Mouse (Mus musculus): ENCODE results near the gene 2010300C02Rik. TPM values are rescaled to one million over a fixed set of nuclear protein-coding genes. Genes with fewer than 3 reads are reported as not detected.
A peak's percentile ranks its signal among the peaks of the same experiment; 100 is the strongest.

2010300C02Rik gene
- polyA plus RNA-seq, 1 experiment from 2014 or later, result 6.6 TPM

DNA sequence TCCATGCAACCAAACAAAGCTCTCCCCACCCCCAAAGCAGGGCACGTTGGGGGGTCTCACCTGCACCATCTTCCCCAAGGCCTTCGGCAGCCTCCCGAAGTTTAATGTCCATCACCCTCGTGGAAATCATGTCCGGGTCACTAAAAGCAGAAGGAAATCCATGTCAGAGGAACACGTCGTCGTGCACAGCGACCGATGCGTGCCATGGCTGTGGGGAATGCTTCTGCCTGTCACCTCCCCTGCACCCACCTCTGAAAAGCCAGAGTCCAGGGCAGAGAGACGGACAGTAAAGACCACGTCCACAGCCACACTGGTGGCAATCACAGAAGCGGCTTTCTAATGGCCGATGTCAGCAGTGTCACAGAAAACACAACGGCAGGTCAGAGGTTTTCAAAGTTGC is 75.4 kb downstream of the 2010300C02Rik start:
- no peaks in the 10 kb centered on the region for H3K27me3 ChIP-seq (ENCODE audit: control insufficient read depth, insufficient read depth, low read length)
- H3K9me3 ChIP-seq (ENCODE audit: control insufficient read depth, low read depth, low read length), result no peaks in the 10 kb centered on the region
- ATAC-seq (ENCODE audit: insufficient number of reproducible peaks, insufficient read depth, low FRiP score, low read depth), result no peak
- no peak overlapping the region for H3K4me2 ChIP-seq (replicated peaks; ENCODE audit: low read depth, low read length)
- WGBS, result 87% methylated on average over 16 of the region's 16 CpGs
- H3K9ac ChIP-seq (replicated peaks; ENCODE audit: low read depth, low read length), result no peak overlapping the region
- no peak overlapping the region for H3K4me3 ChIP-seq (ENCODE audit: low read depth, low read length)
- no peaks in the 10 kb centered on the region for H3K4me1 ChIP-seq (ENCODE audit: control insufficient read depth, insufficient read depth, low read length)
- no peak overlapping the region for H3K27ac ChIP-seq (ENCODE audit: low read length)
- no peaks in the 10 kb centered on the region for H3K36me3 ChIP-seq (ENCODE audit: control insufficient read depth, insufficient read depth, low read length)

- no peak for ATAC-seq (ENCODE audit: insufficient number of reproducible peaks, insufficient read depth, low FRiP score, low read depth)
- Histone ChIP-seq H3K27ac (ENCODE audit: low read length) (no peak overlapping the region), H3K27me3 (ENCODE audit: control insufficient read depth, insufficient read depth, low read length) (no peaks in the 10 kb centered on the region), H3K4me2 (replicated peaks; ENCODE audit: low read depth, low read length) (no peak overlapping the region), H3K36me3 (ENCODE audit: control insufficient read depth, insufficient read depth, low read length) (no peaks in the 10 kb centered on the region), H3K4me3 (ENCODE audit: low read depth, low read length) (no peak overlapping the region), H3K4me1 (ENCODE audit: control insufficient read depth, insufficient read depth, low read length) (no peaks in the 10 kb centered on the region), H3K9ac (replicated peaks; ENCODE audit: low read depth, low read length) (no peak overlapping the region), H3K9me3 (ENCODE audit: control insufficient read depth, low read depth, low read length) (no peaks in the 10 kb centered on the region)
- WGBS, result 80% methylated on average over 5 of the region's 5 CpGs
Measured at GRCm38 (mm10) chr1:37643794-37644365, 76.0 kb downstream of the 2010300C02Rik start.

DNA sequence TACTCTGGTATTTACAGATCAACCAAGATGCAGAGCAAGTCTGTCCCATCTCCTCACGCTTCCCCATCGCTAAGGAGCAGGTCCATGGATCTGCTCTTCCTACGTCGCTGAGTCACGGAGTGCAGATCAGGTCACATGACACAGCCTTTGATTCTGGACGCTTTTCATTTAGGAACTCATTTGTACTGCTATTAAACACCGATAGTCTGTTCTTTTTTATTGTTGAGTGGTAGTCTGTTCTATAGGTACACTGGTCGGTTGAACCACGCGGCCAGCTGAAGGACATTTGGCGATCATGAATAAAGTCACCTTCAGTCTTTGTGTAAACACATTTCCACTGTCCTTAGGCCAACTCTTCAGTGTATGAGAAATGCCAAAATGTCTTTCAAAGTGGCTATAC is 78.5 kb downstream of the 2010300C02Rik start:
- no peak overlapping the region for H3K4me3 ChIP-seq (ENCODE audit: low read depth, low read length)
- WGBS, result 88% methylated on average over 11 of the region's 11 CpGs
- H3K4me2 ChIP-seq (replicated peaks; ENCODE audit: low read depth, low read length), result no peak overlapping the region
- ATAC-seq (ENCODE audit: insufficient number of reproducible peaks, insufficient read depth, low FRiP score, low read depth), result no peak
- no peaks in the 10 kb centered on the region for H3K9me3 ChIP-seq (ENCODE audit: control insufficient read depth, low read depth, low read length)
- no peak overlapping the region for H3K9ac ChIP-seq (replicated peaks; ENCODE audit: low read depth, low read length)
- H3K36me3 ChIP-seq (ENCODE audit: control insufficient read depth, insufficient read depth, low read length), result no peaks in the 10 kb centered on the region
- H3K27ac ChIP-seq (ENCODE audit: low read length), result no peak overlapping the region
- no peaks in the 10 kb centered on the region for H3K4me1 ChIP-seq (ENCODE audit: control insufficient read depth, insufficient read depth, low read length)
- no peaks in the 10 kb centered on the region for H3K27me3 ChIP-seq (ENCODE audit: control insufficient read depth, insufficient read depth, low read length)

- Histone ChIP-seq H3K27me3 (ENCODE audit: control insufficient read depth, insufficient read depth, low read length) (no peaks in the 10 kb centered on the region), H3K4me1 (ENCODE audit: control insufficient read depth, insufficient read depth, low read length) (no peaks in the 10 kb centered on the region), H3K36me3 (ENCODE audit: control insufficient read depth, insufficient read depth, low read length) (no peaks in the 10 kb centered on the region), H3K9ac (replicated peaks; ENCODE audit: low read depth, low read length) (no peak overlapping the region), H3K4me3 (ENCODE audit: low read depth, low read length) (no peak overlapping the region), H3K27ac (ENCODE audit: low read length) (no peak overlapping the region), H3K9me3 (ENCODE audit: control insufficient read depth, low read depth, low read length) (no peaks in the 10 kb centered on the region), H3K4me2 (replicated peaks; ENCODE audit: low read depth, low read length) (peak overlapping the region; percentile 34)
- 8% methylated on average over 10 of the region's 10 CpGs for WGBS
- peak; percentile 58; the same call in 1 of the 2 replicates for ATAC-seq (ENCODE audit: insufficient number of reproducible peaks, insufficient read depth, low FRiP score, low read depth)
Measured at GRCm38 (mm10) chr1:37639101-37639500, 80.8 kb downstream of the 2010300C02Rik start.

GRCm38 (mm10) chr1:37638560-37638959 is 81.3 kb downstream of the 2010300C02Rik start:
- Histone ChIP-seq H3K27ac (ENCODE audit: low read length) (no peak overlapping the region), H3K9me3 (ENCODE audit: control insufficient read depth, low read depth, low read length) (no peaks in the 10 kb centered on the region), H3K36me3 (ENCODE audit: control insufficient read depth, insufficient read depth, low read length) (no peaks in the 10 kb centered on the region), H3K4me2 (replicated peaks; ENCODE audit: low read depth, low read length) (no peak overlapping the region; the same call in 1 of the 2 replicates), H3K4me1 (ENCODE audit: control insufficient read depth, insufficient read depth, low read length) (no peaks in the 10 kb centered on the region), H3K9ac (replicated peaks; ENCODE audit: low read depth, low read length) (no peak overlapping the region), H3K4me3 (ENCODE audit: low read depth, low read length) (no peak overlapping the region), H3K27me3 (ENCODE audit: control insufficient read depth, insufficient read depth, low read length) (no peaks in the 10 kb centered on the region)
- 77% methylated on average over 9 of the region's 9 CpGs for WGBS
- ATAC-seq (ENCODE audit: insufficient number of reproducible peaks, insufficient read depth, low FRiP score, low read depth), result no peak

DNA sequence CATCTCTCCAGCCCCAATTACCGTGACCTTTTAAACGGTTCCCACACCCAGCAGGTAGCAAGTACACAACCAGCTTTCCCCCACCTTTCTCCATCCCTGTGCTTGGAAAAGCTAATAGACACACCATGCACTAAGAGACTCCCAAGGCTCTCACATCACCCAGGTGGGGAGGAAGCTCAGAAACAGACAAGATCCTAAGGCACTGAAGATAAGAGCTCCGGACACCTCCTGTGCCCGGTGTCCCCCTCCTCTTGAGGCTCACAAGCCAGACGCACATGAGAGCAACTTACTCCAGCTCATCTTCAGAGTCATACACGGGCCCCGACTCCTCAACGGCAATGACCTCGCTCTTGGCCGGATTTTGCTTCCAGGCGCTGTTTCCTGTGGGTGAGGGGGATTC is 82.3 kb downstream of the 2010300C02Rik start:
- ATAC-seq (ENCODE audit: insufficient number of reproducible peaks, insufficient read depth, low FRiP score, low read depth), result no peak
- Histone ChIP-seq H3K4me1 (ENCODE audit: control insufficient read depth, insufficient read depth, low read length) (no peaks in the 10 kb centered on the region), H3K9me3 (ENCODE audit: control insufficient read depth, low read depth, low read length) (no peaks in the 10 kb centered on the region), H3K4me3 (ENCODE audit: low read depth, low read length) (no peak overlapping the region), H3K9ac (replicated peaks; ENCODE audit: low read depth, low read length) (no peak overlapping the region), H3K27me3 (ENCODE audit: control insufficient read depth, insufficient read depth, low read length) (no peaks in the 10 kb centered on the region), H3K27ac (ENCODE audit: low read length) (no peak overlapping the region), H3K36me3 (ENCODE audit: control insufficient read depth, insufficient read depth, low read length) (no peaks in the 10 kb centered on the region), H3K4me2 (replicated peaks; ENCODE audit: low read depth, low read length) (no peak overlapping the region)
- 72% methylated on average over 11 of the region's 11 CpGs for WGBS

DNA sequence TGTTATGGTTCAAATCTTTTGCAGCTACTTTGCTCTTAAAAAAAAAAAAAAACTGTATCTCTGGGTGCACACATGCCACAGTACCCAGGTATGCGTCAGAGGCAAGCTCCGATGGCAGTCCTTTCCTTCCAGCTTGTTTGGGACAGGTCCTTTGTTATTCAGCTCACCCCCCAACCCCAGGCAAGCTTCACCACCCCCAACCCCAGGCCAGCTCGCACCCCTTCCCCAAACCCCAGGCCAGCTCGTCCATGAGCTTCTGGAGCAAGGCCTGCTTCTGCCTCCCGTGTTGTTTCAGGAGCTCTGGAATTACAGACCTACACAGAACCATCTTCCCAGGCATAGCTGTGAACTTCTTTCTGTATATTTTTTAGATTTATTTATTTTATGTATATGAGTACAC is 83.1 kb downstream of the 2010300C02Rik start:
- no peaks in the 10 kb centered on the region for H3K27me3 ChIP-seq (ENCODE audit: control insufficient read depth, insufficient read depth, low read length)
- no peak overlapping the region for H3K4me3 ChIP-seq (ENCODE audit: low read depth, low read length)
- no peak overlapping the region for H3K27ac ChIP-seq (ENCODE audit: low read length)
- ATAC-seq (ENCODE audit: insufficient number of reproducible peaks, insufficient read depth, low FRiP score, low read depth), result no peak
- H3K4me2 ChIP-seq (replicated peaks; ENCODE audit: low read depth, low read length), result no peak overlapping the region
- H3K9me3 ChIP-seq (ENCODE audit: control insufficient read depth, low read depth, low read length), result no peaks in the 10 kb centered on the region
- H3K9ac ChIP-seq (replicated peaks; ENCODE audit: low read depth, low read length), result no peak overlapping the region
- no peaks in the 10 kb centered on the region for H3K4me1 ChIP-seq (ENCODE audit: control insufficient read depth, insufficient read depth, low read length)
- WGBS, result 82% methylated on average over 5 of the region's 5 CpGs
- H3K36me3 ChIP-seq (ENCODE audit: control insufficient read depth, insufficient read depth, low read length), result no peaks in the 10 kb centered on the region

- no peaks in the 10 kb centered on the region for H3K36me3 ChIP-seq (ENCODE audit: control insufficient read depth, insufficient read depth, low read length)
- 43% methylated on average over 2 of the region's 2 CpGs for WGBS
- no peaks in the 10 kb centered on the region for H3K27me3 ChIP-seq (ENCODE audit: control insufficient read depth, insufficient read depth, low read length)
- ATAC-seq (ENCODE audit: insufficient number of reproducible peaks, insufficient read depth, low FRiP score, low read depth), result no peak
- H3K4me3 ChIP-seq (ENCODE audit: low read depth, low read length), result no peak overlapping the region
- no peaks in the 10 kb centered on the region for H3K9me3 ChIP-seq (ENCODE audit: control insufficient read depth, low read depth, low read length)
- no peak overlapping the region for H3K27ac ChIP-seq (ENCODE audit: low read length)
- no peak overlapping the region for H3K9ac ChIP-seq (replicated peaks; ENCODE audit: low read depth, low read length)
- no peak overlapping the region for H3K4me2 ChIP-seq (replicated peaks; ENCODE audit: low read depth, low read length)
- H3K4me1 ChIP-seq (ENCODE audit: control insufficient read depth, insufficient read depth, low read length), result no peaks in the 10 kb centered on the region
Measured at GRCm38 (mm10) chr1:37636169-37636568, 83.7 kb downstream of the 2010300C02Rik start.

DNA sequence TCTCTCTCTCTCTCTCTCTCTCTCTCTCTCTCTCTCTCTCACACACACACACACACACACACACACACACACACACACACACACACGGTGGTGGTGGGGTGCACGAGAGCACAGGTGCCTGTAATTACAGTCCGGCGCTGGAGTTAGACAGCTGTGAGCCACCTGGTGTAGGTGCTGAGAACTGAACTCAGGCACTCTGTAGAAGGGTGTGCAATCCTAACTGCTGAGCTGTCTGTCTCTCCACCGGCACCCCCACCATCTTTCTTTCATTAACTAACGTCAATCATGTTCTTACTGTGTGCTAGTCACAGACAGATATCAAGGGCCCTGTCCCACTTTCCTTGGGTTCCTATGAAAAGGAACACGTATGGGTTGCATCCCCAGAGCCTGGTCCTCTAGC is 84.2 kb downstream of the 2010300C02Rik start:
- Histone ChIP-seq H3K4me2 (replicated peaks; ENCODE audit: low read depth, low read length) (no peak overlapping the region), H3K27me3 (ENCODE audit: control insufficient read depth, insufficient read depth, low read length) (no peaks in the 10 kb centered on the region), H3K27ac (ENCODE audit: low read length) (no peak overlapping the region), H3K9ac (replicated peaks; ENCODE audit: low read depth, low read length) (no peak overlapping the region), H3K36me3 (ENCODE audit: control insufficient read depth, insufficient read depth, low read length) (no peaks in the 10 kb centered on the region), H3K9me3 (ENCODE audit: control insufficient read depth, low read depth, low read length) (no peaks in the 10 kb centered on the region), H3K4me3 (ENCODE audit: low read depth, low read length) (no peak overlapping the region), H3K4me1 (ENCODE audit: control insufficient read depth, insufficient read depth, low read length) (no peaks in the 10 kb centered on the region)
- WGBS, result 64% methylated on average over 7 of the region's 7 CpGs
- ATAC-seq (ENCODE audit: insufficient number of reproducible peaks, insufficient read depth, low FRiP score, low read depth), result no peak
